Mouse (Mus musculus): ENCODE data around the gene Rap2c. TPM values are rescaled to one million over a fixed set of nuclear protein-coding genes. Genes with fewer than 3 reads are reported as not detected.

Rap2c gene
- polyA plus RNA-seq, 1 experiment from 2014 or later = 13.5 TPM

- no peak overlapping the region for H3K27ac ChIP-seq (ENCODE audit: low read length)
- H3K4me2 ChIP-seq (replicated peaks; ENCODE audit: low read depth, low read length) = no peak overlapping the region
- no peaks in the 10 kb centered on the region for H3K9me3 ChIP-seq (ENCODE audit: low read length)
- no peaks in the 10 kb centered on the region for H3K27me3 ChIP-seq (ENCODE audit: insufficient read depth, low read length)
- no peak overlapping the region for H3K9ac ChIP-seq (replicated peaks; ENCODE audit: low read length)
- no peaks in the 10 kb centered on the region for H3K36me3 ChIP-seq (ENCODE audit: insufficient read depth, low read length)
- 38% methylated on average over 2 of the region's 2 CpGs for WGBS
- H3K4me1 ChIP-seq (ENCODE audit: insufficient read depth, low read length) = 0 out of 2 replicates have a peak, but pooled peaks cover 6% of the 10 kb centered on the region
- H3K4me3 ChIP-seq (ENCODE audit: low read length) = no peak overlapping the region
- ATAC-seq (ENCODE audit: low FRiP score, low TSS enrichment) = no peak; the same call in 1 of the 2 replicates
These were observed 2.1 kb upstream of the Rap2c start for GRCm38 (mm10) chrX:51019884-51020283.

- H3K36me3 ChIP-seq (ENCODE audit: insufficient read depth, low read length) = no peaks in the 10 kb centered on the region
- ATAC-seq (ENCODE audit: low FRiP score, low TSS enrichment) = peak; percentile 93
- 25% methylated on average over 29 of the region's 32 CpGs for WGBS
These were observed 965 bp upstream of the Rap2c start for GRCm38 (mm10) chrX:51018786-51019179.

GRCm38 (mm10) chrX:51016926-51017325 is 892 bp downstream of the Rap2c start:
- ATAC-seq (ENCODE audit: low FRiP score, low TSS enrichment) = no peak
- H3K4me2 ChIP-seq (replicated peaks; ENCODE audit: low read depth, low read length) = peak overlapping the region; percentile 51
- H3K9ac ChIP-seq (replicated peaks; ENCODE audit: low read length) = peak overlapping the region; percentile 81
- no peak overlapping the region for H3K27ac ChIP-seq (ENCODE audit: low read length)
- no peaks in the 10 kb centered on the region for H3K27me3 ChIP-seq (ENCODE audit: insufficient read depth, low read length)
- H3K4me3 ChIP-seq (ENCODE audit: low read length) = peak overlapping the region; percentile 60
- 29% methylated on average over 12 of the region's 12 CpGs for WGBS
- H3K9me3 ChIP-seq (ENCODE audit: low read length) = no peaks in the 10 kb centered on the region
- no peaks in the 10 kb centered on the region for H3K36me3 ChIP-seq (ENCODE audit: insufficient read depth, low read length)
- 0 out of 2 replicates have a peak, but pooled peaks cover 6% of the 10 kb centered on the region for H3K4me1 ChIP-seq (ENCODE audit: insufficient read depth, low read length)

More at GRCm38 (mm10) chrX:51018786-51019179, 965 bp upstream of the Rap2c start:
- H3K9ac ChIP-seq (replicated peaks; ENCODE audit: low read length) = peak overlapping the region; percentile 81
- no peaks in the 10 kb centered on the region for H3K9me3 ChIP-seq (ENCODE audit: low read length)
- no peaks in the 10 kb centered on the region for H3K27me3 ChIP-seq (ENCODE audit: insufficient read depth, low read length)
- H3K4me2 ChIP-seq (replicated peaks; ENCODE audit: low read depth, low read length) = peak overlapping the region; percentile 51
- H3K27ac ChIP-seq (ENCODE audit: low read length) = peak overlapping the region; percentile 95
- 0 out of 2 replicates have a peak, but pooled peaks cover 6% of the 10 kb centered on the region for H3K4me1 ChIP-seq (ENCODE audit: insufficient read depth, low read length)
- peak overlapping the region; percentile 60 for H3K4me3 ChIP-seq (ENCODE audit: low read length)

- no peak for ATAC-seq (ENCODE audit: low FRiP score, low TSS enrichment)
- H3K4me2 ChIP-seq (replicated peaks; ENCODE audit: low read depth, low read length) = no peak overlapping the region
- no peak overlapping the region for H3K27ac ChIP-seq (ENCODE audit: low read length)
- no peaks in the 10 kb centered on the region for H3K9me3 ChIP-seq (ENCODE audit: low read length)
- H3K27me3 ChIP-seq (ENCODE audit: insufficient read depth, low read length) = no peaks in the 10 kb centered on the region
- H3K9ac ChIP-seq (replicated peaks; ENCODE audit: low read length) = no peak overlapping the region
- WGBS = 56% methylated on average over 2 of the region's 2 CpGs
- 0 out of 2 replicates have a peak, but pooled peaks cover 8% of the 10 kb centered on the region for H3K36me3 ChIP-seq (ENCODE audit: insufficient read depth, low read length)
- H3K4me3 ChIP-seq (ENCODE audit: low read length) = no peak overlapping the region
- H3K4me1 ChIP-seq (ENCODE audit: insufficient read depth, low read length) = 0 out of 2 replicates have a peak, but pooled peaks cover 4% of the 10 kb centered on the region
These were observed 5.5 kb downstream of the Rap2c start for GRCm38 (mm10) chrX:51012280-51012679.

- no peaks in the 10 kb centered on the region for H3K4me1 ChIP-seq (ENCODE audit: insufficient read depth, low read length)
- 68% methylated on average over 4 of the region's 4 CpGs for WGBS
- no peaks in the 10 kb centered on the region for H3K9me3 ChIP-seq (ENCODE audit: low read length)
- H3K27me3 ChIP-seq (ENCODE audit: insufficient read depth, low read length) = no peaks in the 10 kb centered on the region
- no peak overlapping the region for H3K4me2 ChIP-seq (replicated peaks; ENCODE audit: low read depth, low read length)
- H3K36me3 ChIP-seq (ENCODE audit: insufficient read depth, low read length) = 0 out of 2 replicates have a peak, but pooled peaks cover 8% of the 10 kb centered on the region
- no peak overlapping the region for H3K27ac ChIP-seq (ENCODE audit: low read length)
- no peak overlapping the region for H3K9ac ChIP-seq (replicated peaks; ENCODE audit: low read length)
- no peak overlapping the region for H3K4me3 ChIP-seq (ENCODE audit: low read length)
- ATAC-seq (ENCODE audit: low FRiP score, low TSS enrichment) = no peak
These were observed 7.5 kb downstream of the Rap2c start for GRCm38 (mm10) chrX:51010323-51010722.

GRCm38 (mm10) chrX:51000791-51001190 is 17.0 kb downstream of the Rap2c start:
- H3K9ac ChIP-seq (replicated peaks; ENCODE audit: low read length) = no peak overlapping the region
- H3K9me3 ChIP-seq (ENCODE audit: low read length) = no peaks in the 10 kb centered on the region
- H3K27ac ChIP-seq (ENCODE audit: low read length) = no peak overlapping the region
- H3K27me3 ChIP-seq (ENCODE audit: insufficient read depth, low read length) = no peaks in the 10 kb centered on the region; the same call in 1 of the 2 replicates
- 76% methylated on average over 6 of the region's 6 CpGs for WGBS
- no peak overlapping the region for H3K4me3 ChIP-seq (ENCODE audit: low read length)
- H3K4me1 ChIP-seq (ENCODE audit: insufficient read depth, low read length) = no peaks in the 10 kb centered on the region
- no peak overlapping the region for H3K4me2 ChIP-seq (replicated peaks; ENCODE audit: low read depth, low read length)
- no peaks in the 10 kb centered on the region for H3K36me3 ChIP-seq (ENCODE audit: insufficient read depth, low read length)
- no peak for ATAC-seq (ENCODE audit: low FRiP score, low TSS enrichment)

- Histone ChIP-seq H3K4me1 (ENCODE audit: insufficient read depth, low read length) (no peaks in the 10 kb centered on the region), H3K9me3 (ENCODE audit: low read length) (no peaks in the 10 kb centered on the region), H3K27ac (ENCODE audit: low read length) (no peak overlapping the region), H3K36me3 (ENCODE audit: insufficient read depth, low read length) (no peaks in the 10 kb centered on the region), H3K27me3 (ENCODE audit: insufficient read depth, low read length) (peaks cover 5% of the 10 kb centered on the region; the same call in 1 of the 2 replicates), H3K4me2 (replicated peaks; ENCODE audit: low read depth, low read length) (no peak overlapping the region), H3K9ac (replicated peaks; ENCODE audit: low read length) (no peak overlapping the region), H3K4me3 (ENCODE audit: low read length) (no peak overlapping the region)
- WGBS = 57% methylated on average over 2 of the region's 2 CpGs
- ATAC-seq (ENCODE audit: low FRiP score, low TSS enrichment) = no peak
These were observed 22.5 kb downstream of the Rap2c start for GRCm38 (mm10) chrX:50995310-50995709.

GRCm38 (mm10) chrX:50991324-50991723 is 26.5 kb downstream of the Rap2c start:
- 89% methylated on average over 5 of the region's 5 CpGs for WGBS
- no peak for ATAC-seq (ENCODE audit: low FRiP score, low TSS enrichment)
- H3K4me2 ChIP-seq (replicated peaks; ENCODE audit: low read depth, low read length) = no peak overlapping the region

GRCm38 (mm10) chrX:50989940-50990339 is 27.9 kb downstream of the Rap2c start:
- Histone ChIP-seq H3K4me3 (ENCODE audit: low read length) (no peak overlapping the region), H3K9ac (replicated peaks; ENCODE audit: low read length) (no peak overlapping the region), H3K4me1 (ENCODE audit: insufficient read depth, low read length) (no peaks in the 10 kb centered on the region), H3K9me3 (ENCODE audit: low read length) (no peaks in the 10 kb centered on the region), H3K27ac (ENCODE audit: low read length) (no peak overlapping the region), H3K4me2 (replicated peaks; ENCODE audit: low read depth, low read length) (no peak overlapping the region), H3K36me3 (ENCODE audit: insufficient read depth, low read length) (no peaks in the 10 kb centered on the region), H3K27me3 (ENCODE audit: insufficient read depth, low read length) (peaks cover 5% of the 10 kb centered on the region; the same call in 1 of the 2 replicates)
- WGBS = 88% methylated on average over 6 of the region's 6 CpGs
- ATAC-seq (ENCODE audit: low FRiP score, low TSS enrichment) = no peak

More at GRCm38 (mm10) chrX:50991324-50991723, 26.5 kb downstream of the Rap2c start:
- H3K36me3 ChIP-seq (ENCODE audit: insufficient read depth, low read length) = no peaks in the 10 kb centered on the region
- H3K27ac ChIP-seq (ENCODE audit: low read length) = no peak overlapping the region
- H3K4me1 ChIP-seq (ENCODE audit: insufficient read depth, low read length) = no peaks in the 10 kb centered on the region
- H3K4me3 ChIP-seq (ENCODE audit: low read length) = no peak overlapping the region
- no peaks in the 10 kb centered on the region for H3K9me3 ChIP-seq (ENCODE audit: low read length)
- no peak overlapping the region for H3K9ac ChIP-seq (replicated peaks; ENCODE audit: low read length)
- H3K27me3 ChIP-seq (ENCODE audit: insufficient read depth, low read length) = peaks cover 5% of the 10 kb centered on the region; the same call in 1 of the 2 replicates

- H3K27ac ChIP-seq (ENCODE audit: low read length) = no peak overlapping the region
- WGBS = 52% methylated on average over 1 of the region's 1 CpGs
- H3K9ac ChIP-seq (replicated peaks; ENCODE audit: low read length) = no peak overlapping the region
- H3K4me2 ChIP-seq (replicated peaks; ENCODE audit: low read depth, low read length) = no peak overlapping the region
- H3K9me3 ChIP-seq (ENCODE audit: low read length) = no peaks in the 10 kb centered on the region
- no peaks in the 10 kb centered on the region for H3K4me1 ChIP-seq (ENCODE audit: insufficient read depth, low read length)
- no peak for ATAC-seq (ENCODE audit: low FRiP score, low TSS enrichment)
- no peaks in the 10 kb centered on the region for H3K36me3 ChIP-seq (ENCODE audit: insufficient read depth, low read length)
- peaks cover 5% of the 10 kb centered on the region; the same call in 1 of the 2 replicates for H3K27me3 ChIP-seq (ENCODE audit: insufficient read depth, low read length)
- no peak overlapping the region for H3K4me3 ChIP-seq (ENCODE audit: low read length)
These were observed 29.2 kb downstream of the Rap2c start for GRCm38 (mm10) chrX:50988581-50988980.

Data from kidney, embryonic 16.5 days (tissue).